Mouse (Mus musculus) cortical plate, adult 2 months (tissue): ENCODE measurements around the gene Lrfn1. TPM values are rescaled to one million over a fixed set of nuclear protein-coding genes. Genes with fewer than 3 reads are reported as not detected.
A peak's percentile ranks its signal among the peaks of the same experiment; 100 is the strongest.

Experiments used
- H3K27ac ChIP-seq: fragments of 200-500 bp; 2 replicates; pipeline ENCODE4 v1.5.1; 2012; ENCODE audit warnings: low read length, control low read depth, inconsistent platforms; ENCODE audit not compliant: insufficient read depth
- H3K4me1 ChIP-seq: fragments of 200-500 bp; 2 replicates; pipeline ENCODE4 v1.6.1; 2011; ENCODE audit warnings: low read length; ENCODE audit not compliant: control insufficient read depth, insufficient read depth
- H3K4me3 ChIP-seq: fragments of 200-500 bp; 2 replicates; pipeline ENCODE4 v1.5.1; 2011; ENCODE audit warnings: mild to moderate bottlenecking, low read length, control low read depth; ENCODE audit not compliant: insufficient read depth
- CTCF ChIP-seq: fragments of 200-500 bp; IDR thresholded peaks from 2 replicates; pipeline ENCODE4 v1.5.1; 2011; ENCODE audit warnings: mild to moderate bottlenecking, control low read depth, low read length; ENCODE audit not compliant: insufficient read depth; ENCODE audit errors: extremely low read depth
- POLR2A ChIP-seq: fragments of 200-500 bp; IDR thresholded peaks from 2 replicates; pipeline ENCODE4 v1.6.1; 2011; ENCODE audit warnings: mild to moderate bottlenecking, low read length, control low read depth; ENCODE audit not compliant: insufficient read depth; ENCODE audit errors: extremely low read depth
- polyA plus RNA-seq: library from polyadenylated mRNA; depleted of rRNA; stranded (reverse); fragments of >200 nt; gene quantifications from 2 replicates; pipeline ENCODE4 v1.2.3, GENCODE M21; 2012

Gene Lrfn1
- polyA plus RNA-seq, 1 experiment, result 47.0 TPM

- Histone ChIP-seq H3K4me3 (peak overlapping the region; percentile 48), H3K4me1 (no peaks in the 10 kb centered on the region; the same call in 1 of the 2 replicates), H3K27ac (no peak overlapping the region)
- TF ChIP-seq CTCF (no peak), POLR2A (no peak)
Measured at GRCm38 (mm10) chr7:28435660-28436259, 16.0 kb upstream of the Lrfn1 start.

- TF ChIP-seq CTCF, result peak; percentile 48
- peak; percentile 49; the same call in 1 of the 2 replicates for TF ChIP-seq POLR2A
- H3K4me1 ChIP-seq, result no peaks in the 10 kb centered on the region; the same call in 1 of the 2 replicates
- peak overlapping the region; percentile 9; the same call in 1 of the 2 replicates for H3K27ac ChIP-seq
- peak overlapping the region; percentile 65 for H3K4me3 ChIP-seq
Measured at GRCm38 (mm10) chr7:28436271-28436904, 15.4 kb upstream of the Lrfn1 start.

GRCm38 (mm10) chr7:28436932-28437570 lies 14.7 kb upstream of the Lrfn1 start, which contains the start of gene Gmfg:
TSS of gene Gmfg (plus strand) at chr7:28437447.
- Histone ChIP-seq H3K4me1 (no peaks in the 10 kb centered on the region; the same call in 1 of the 2 replicates), H3K4me3 (peak within 1 kb of the TSS; percentile 65), H3K27ac (peak within 1 kb of the TSS; percentile 9; the same call in 1 of the 2 replicates)
- TF ChIP-seq POLR2A, result no peak
- TF ChIP-seq CTCF, result peak; percentile 66

- no peak for TF ChIP-seq CTCF
- TF ChIP-seq POLR2A, result no peak
- Histone ChIP-seq H3K27ac (no peak overlapping the region), H3K4me1 (no peaks in the 10 kb centered on the region; the same call in 1 of the 2 replicates), H3K4me3 (no peak overlapping the region)
Measured at GRCm38 (mm10) chr7:28437964-28438363, 13.8 kb upstream of the Lrfn1 start.

- Histone ChIP-seq H3K27ac (no peak overlapping the region), H3K4me3 (no peak overlapping the region), H3K4me1 (no peaks in the 10 kb centered on the region)
- TF ChIP-seq POLR2A (no peak), CTCF (no peak)
Measured at GRCm38 (mm10) chr7:28438771-28439170, 13.0 kb upstream of the Lrfn1 start.

- no peaks in the 10 kb centered on the region for H3K4me1 ChIP-seq
- TF ChIP-seq POLR2A (no peak), CTCF (no peak)
- no peak overlapping the region for H3K4me3 ChIP-seq
- H3K27ac ChIP-seq, result no peak overlapping the region
Measured at GRCm38 (mm10) chr7:28440739-28441138, 11.0 kb upstream of the Lrfn1 start.

- Histone ChIP-seq H3K27ac (no peak overlapping the region), H3K4me1 (no peaks in the 10 kb centered on the region), H3K4me3 (no peak overlapping the region)
- TF ChIP-seq CTCF (no peak), POLR2A (no peak)
Measured at GRCm38 (mm10) chr7:28441776-28442485, 9.8 kb upstream of the Lrfn1 start.

- TF ChIP-seq POLR2A (no peak), CTCF (no peak)
- no peak overlapping the region for H3K27ac ChIP-seq
- no peaks in the 10 kb centered on the region for H3K4me1 ChIP-seq
- H3K4me3 ChIP-seq, result no peak overlapping the region
Measured at GRCm38 (mm10) chr7:28442688-28443087, 9.1 kb upstream of the Lrfn1 start.

- H3K4me1 ChIP-seq, result no peaks in the 10 kb centered on the region
- no peak overlapping the region for H3K4me3 ChIP-seq
- no peak overlapping the region for H3K27ac ChIP-seq
- no peak for TF ChIP-seq POLR2A
- no peak for TF ChIP-seq CTCF
Measured at GRCm38 (mm10) chr7:28444344-28444974, 7.3 kb upstream of the Lrfn1 start.
